Mouse (Mus musculus) lung, adult 18-20 months (tissue): ENCODE results near the gene Calhm5.

Experiments used
- DNase-seq, 2 experiments: peaks; one replicate each; pipeline ENCODE4 v3.0.0; 2022; ENCODE audit warnings: mixed read lengths in 2 of 2

The Calhm5 gene

GRCm38 (mm10) chr10:34096418-34096883, at the start of gene Calhm5:
Gene Calhm5, minus strand, starts transcription at chr10:34096519.
- peak; percentile 56 to 72 for DNase-seq

- no peak for DNase-seq
Measured at GRCm38 (mm10) chr10:34141693-34142092, 45.4 kb upstream of the Calhm5 start.

- peak in 1 of 2 experiments; percentile 31 for DNase-seq
Measured at GRCm38 (mm10) chr10:34139768-34140167, 43.4 kb upstream of the Calhm5 start.

- DNase-seq, result no peak
Measured at GRCm38 (mm10) chr10:34138027-34138426, 41.7 kb upstream of the Calhm5 start.

- DNase-seq, result no peak
Measured at GRCm38 (mm10) chr10:34136432-34136831, 40.1 kb upstream of the Calhm5 start.

GRCm38 (mm10) chr10:34131356-34131755, 35.0 kb upstream of the Calhm5 start:
- no peak for DNase-seq

GRCm38 (mm10) chr10:34128391-34128790, 32.1 kb upstream of the Calhm5 start:
- peak; percentile 31 to 40 for DNase-seq

- peak in 1 of 2 experiments; percentile 13 for DNase-seq
Measured at GRCm38 (mm10) chr10:34127392-34128378, 31.4 kb upstream of the Calhm5 start, which contains the start of gene Calhm6. Gene Calhm6, minus strand, starts transcription at chr10:34127984.

- no peak for DNase-seq
Measured at GRCm38 (mm10) chr10:34118421-34118820, 22.1 kb upstream of the Calhm5 start.

- DNase-seq, result no peak
Measured at GRCm38 (mm10) chr10:34117770-34118169, 21.5 kb upstream of the Calhm5 start.

- DNase-seq, result no peak
Measured at GRCm38 (mm10) chr10:34117131-34117530, 20.8 kb upstream of the Calhm5 start.

GRCm38 (mm10) chr10:34111964-34112738, 15.8 kb upstream of the Calhm5 start:
- no peak for DNase-seq

GRCm38 (mm10) chr10:34110863-34111465, 14.6 kb upstream of the Calhm5 start:
- DNase-seq, result no peak

- DNase-seq, result no peak
Measured at GRCm38 (mm10) chr10:34095964-34096363, 355 bp downstream of the Calhm5 start.

- no peak for DNase-seq
Measured at GRCm38 (mm10) chr10:34095147-34095546, 1.2 kb downstream of the Calhm5 start.

- DNase-seq, result no peak
Measured at GRCm38 (mm10) chr10:34091888-34092287, 4.4 kb downstream of the Calhm5 start.

GRCm38 (mm10) chr10:34090481-34090880, 5.8 kb downstream of the Calhm5 start:
- no peak for DNase-seq

- no peak for DNase-seq
Measured at GRCm38 (mm10) chr10:34089517-34089916, 6.8 kb downstream of the Calhm5 start.

GRCm38 (mm10) chr10:34088515-34088914, 7.8 kb downstream of the Calhm5 start:
- no peak for DNase-seq

GRCm38 (mm10) chr10:34086514-34086913, 9.8 kb downstream of the Calhm5 start:
- no peak for DNase-seq

GRCm38 (mm10) chr10:34074522-34075200, 21.7 kb downstream of the Calhm5 start:
- DNase-seq, result no peak

- DNase-seq, result no peak
Measured at GRCm38 (mm10) chr10:34071650-34072049, 24.7 kb downstream of the Calhm5 start.
